Mouse (Mus musculus): ENCODE data around the gene Otop3. TPM values are rescaled to one million over a fixed set of nuclear protein-coding genes. Genes with fewer than 3 reads are reported as not detected.

Gene Otop3
- total and polyA plus RNA-seq, 2 experiments from 2014 or later = 1.8 to 3.7 TPM

GRCm38 (mm10) chr11:115374695-115375425 lies 40.3 kb downstream of the Otop3 start:
- 0 out of 2 replicates have a peak, but pooled peaks cover 10% of the 10 kb centered on the region for H3K4me1 ChIP-seq (ENCODE audit: insufficient read depth, low read length)
- peak overlapping the region; percentile 81 for H3K27ac ChIP-seq (ENCODE audit: low read depth, low read length)
- no peaks in the 10 kb centered on the region for H3K27me3 ChIP-seq (ENCODE audit: insufficient read depth, low read length)
- no peak for TF ChIP-seq CTCF (IDR thresholded peaks at IDR 0.05)
- ATAC-seq (ENCODE audit: low FRiP score) (no peak), DNase-seq (ENCODE audit: low spot score) (no peak)
- H3K9me3 ChIP-seq (ENCODE audit: low read length) = no peaks in the 10 kb centered on the region
- peak overlapping the region; percentile 68; the same call in 1 of the 2 replicates for H3K9ac ChIP-seq (replicated peaks; ENCODE audit: low read length, poor library complexity, severe bottlenecking)
- 68% methylated on average over 12 of the region's 12 CpGs for WGBS
- peak overlapping the region; percentile 73 for H3K4me2 ChIP-seq (ENCODE audit: low read depth, low read length, poor library complexity, severe bottlenecking)
- peak overlapping the region; percentile 39 for H3K4me3 ChIP-seq (ENCODE audit: low read depth, low read length)
- no peaks in the 10 kb centered on the region for H3K36me3 ChIP-seq (ENCODE audit: insufficient read depth, low read length)

DNA sequence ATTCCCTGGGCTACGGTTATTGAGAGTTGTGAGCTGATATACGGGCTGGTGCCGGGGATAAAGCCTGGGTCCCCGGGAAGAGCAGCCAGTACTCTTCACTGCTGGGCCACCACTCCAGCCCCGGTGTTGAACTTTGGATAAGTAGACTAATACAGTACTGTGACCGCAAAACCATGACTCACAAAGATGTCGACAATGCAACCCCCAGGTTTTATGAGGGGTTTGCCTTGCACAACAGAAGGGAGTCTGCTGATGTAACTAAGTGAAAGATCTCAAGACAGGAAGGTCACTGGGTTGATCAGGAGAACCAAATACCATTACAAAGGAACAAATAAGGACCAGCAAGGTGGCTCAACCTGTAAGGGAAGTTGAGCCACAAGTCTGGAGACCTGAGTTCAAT lies 42.2 kb downstream of the Otop3 start:
- no peak overlapping the region for H3K9ac ChIP-seq (replicated peaks; ENCODE audit: low read length, poor library complexity, severe bottlenecking)
- DNase-seq (ENCODE audit: low spot score) (no peak), ATAC-seq (ENCODE audit: low FRiP score) (no peak)
- 0 out of 2 replicates have a peak, but pooled peaks cover 10% of the 10 kb centered on the region for H3K4me1 ChIP-seq (ENCODE audit: insufficient read depth, low read length)
- no peak for TF ChIP-seq CTCF (IDR thresholded peaks at IDR 0.05)
- H3K4me3 ChIP-seq (ENCODE audit: low read depth, low read length) = no peak overlapping the region
- H3K4me2 ChIP-seq (ENCODE audit: low read depth, low read length, poor library complexity, severe bottlenecking) = no peak overlapping the region
- WGBS = 73% methylated on average over 7 of the region's 7 CpGs
- no peak overlapping the region for H3K27ac ChIP-seq (ENCODE audit: low read depth, low read length)
- no peaks in the 10 kb centered on the region for H3K27me3 ChIP-seq (ENCODE audit: insufficient read depth, low read length)
- no peaks in the 10 kb centered on the region for H3K9me3 ChIP-seq (ENCODE audit: low read length)
- no peaks in the 10 kb centered on the region for H3K36me3 ChIP-seq (ENCODE audit: insufficient read depth, low read length)

- no peak for TF ChIP-seq CTCF (IDR thresholded peaks at IDR 0.05)
- no peak overlapping the region for H3K27ac ChIP-seq (ENCODE audit: low read depth, low read length)
- WGBS = 86% methylated on average over 4 of the region's 4 CpGs
- H3K9ac ChIP-seq (replicated peaks; ENCODE audit: low read length, poor library complexity, severe bottlenecking) = no peak overlapping the region
- 0 out of 2 replicates have a peak, but pooled peaks cover 10% of the 10 kb centered on the region for H3K4me1 ChIP-seq (ENCODE audit: insufficient read depth, low read length)
- ATAC-seq (ENCODE audit: low FRiP score) (no peak), DNase-seq (ENCODE audit: low spot score) (no peak)
- no peaks in the 10 kb centered on the region for H3K9me3 ChIP-seq (ENCODE audit: low read length)
- H3K4me3 ChIP-seq (ENCODE audit: low read depth, low read length) = no peak overlapping the region
- no peaks in the 10 kb centered on the region for H3K36me3 ChIP-seq (ENCODE audit: insufficient read depth, low read length)
- H3K4me2 ChIP-seq (ENCODE audit: low read depth, low read length, poor library complexity, severe bottlenecking) = no peak overlapping the region
- H3K27me3 ChIP-seq (ENCODE audit: insufficient read depth, low read length) = no peaks in the 10 kb centered on the region
These were observed 42.7 kb downstream of the Otop3 start for GRCm38 (mm10) chr11:115377254-115377653.

- no peak overlapping the region for H3K9ac ChIP-seq (replicated peaks; ENCODE audit: low read length, poor library complexity, severe bottlenecking)
- no peak for TF ChIP-seq CTCF (IDR thresholded peaks at IDR 0.05)
- no peak for DNase-seq (ENCODE audit: low spot score)
- H3K4me1 ChIP-seq (ENCODE audit: insufficient read depth, low read length) = peaks cover 10% of the 10 kb centered on the region; the same call in 1 of the 2 replicates
- WGBS = 90% methylated on average over 7 of the region's 7 CpGs
- H3K4me3 ChIP-seq (ENCODE audit: low read depth, low read length) = no peak overlapping the region
- H3K36me3 ChIP-seq (ENCODE audit: insufficient read depth, low read length) = no peaks in the 10 kb centered on the region
- H3K27ac ChIP-seq (ENCODE audit: low read depth, low read length) = no peak overlapping the region
- H3K4me2 ChIP-seq (ENCODE audit: low read depth, low read length, poor library complexity, severe bottlenecking) = no peak overlapping the region
- ATAC-seq (ENCODE audit: low FRiP score) = no peak
- no peaks in the 10 kb centered on the region for H3K27me3 ChIP-seq (ENCODE audit: insufficient read depth, low read length)
- H3K9me3 ChIP-seq (ENCODE audit: low read length) = no peaks in the 10 kb centered on the region
These were observed 43.3 kb downstream of the Otop3 start for GRCm38 (mm10) chr11:115377854-115378253.

DNA sequence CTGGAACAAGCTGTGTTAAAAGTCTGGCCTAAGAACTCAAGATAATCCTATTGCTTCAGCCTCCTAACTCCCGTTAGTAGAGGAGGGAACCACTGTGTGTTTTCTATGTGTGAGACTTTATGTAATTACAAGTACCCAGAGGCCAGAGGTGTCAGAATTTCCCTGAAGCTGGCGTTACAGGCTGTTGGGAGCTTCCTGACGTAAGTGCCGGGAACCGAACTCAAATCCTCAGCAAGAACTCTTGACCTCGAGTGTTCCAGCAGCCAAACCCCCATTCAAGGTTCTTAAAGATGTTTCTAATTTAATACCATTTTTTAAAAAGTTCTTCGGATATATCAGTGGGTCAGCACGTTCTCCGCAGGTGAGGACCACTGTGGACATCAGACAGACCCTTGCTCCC lies 46.7 kb downstream of the Otop3 start:
- no peak for DNase-seq (ENCODE audit: low spot score)
- Histone ChIP-seq H3K4me1 (ENCODE audit: insufficient read depth, low read length) (peaks cover 17% of the 10 kb centered on the region), H3K27me3 (ENCODE audit: insufficient read depth, low read length) (no peaks in the 10 kb centered on the region), H3K36me3 (ENCODE audit: insufficient read depth, low read length) (no peaks in the 10 kb centered on the region), H3K9ac (replicated peaks; ENCODE audit: low read length, poor library complexity, severe bottlenecking) (no peak overlapping the region), H3K4me3 (ENCODE audit: low read depth, low read length) (peak overlapping the region; percentile 90; the same call in 1 of the 2 replicates), H3K27ac (ENCODE audit: low read depth, low read length) (no peak overlapping the region), H3K4me2 (ENCODE audit: low read depth, low read length, poor library complexity, severe bottlenecking) (peak overlapping the region; percentile 82), H3K9me3 (ENCODE audit: low read length) (no peaks in the 10 kb centered on the region)
- WGBS = 14% methylated on average over 9 of the region's 9 CpGs
- TF ChIP-seq CTCF (IDR thresholded peaks at IDR 0.05) = no peak
- no peak for ATAC-seq (ENCODE audit: low FRiP score)

DNA sequence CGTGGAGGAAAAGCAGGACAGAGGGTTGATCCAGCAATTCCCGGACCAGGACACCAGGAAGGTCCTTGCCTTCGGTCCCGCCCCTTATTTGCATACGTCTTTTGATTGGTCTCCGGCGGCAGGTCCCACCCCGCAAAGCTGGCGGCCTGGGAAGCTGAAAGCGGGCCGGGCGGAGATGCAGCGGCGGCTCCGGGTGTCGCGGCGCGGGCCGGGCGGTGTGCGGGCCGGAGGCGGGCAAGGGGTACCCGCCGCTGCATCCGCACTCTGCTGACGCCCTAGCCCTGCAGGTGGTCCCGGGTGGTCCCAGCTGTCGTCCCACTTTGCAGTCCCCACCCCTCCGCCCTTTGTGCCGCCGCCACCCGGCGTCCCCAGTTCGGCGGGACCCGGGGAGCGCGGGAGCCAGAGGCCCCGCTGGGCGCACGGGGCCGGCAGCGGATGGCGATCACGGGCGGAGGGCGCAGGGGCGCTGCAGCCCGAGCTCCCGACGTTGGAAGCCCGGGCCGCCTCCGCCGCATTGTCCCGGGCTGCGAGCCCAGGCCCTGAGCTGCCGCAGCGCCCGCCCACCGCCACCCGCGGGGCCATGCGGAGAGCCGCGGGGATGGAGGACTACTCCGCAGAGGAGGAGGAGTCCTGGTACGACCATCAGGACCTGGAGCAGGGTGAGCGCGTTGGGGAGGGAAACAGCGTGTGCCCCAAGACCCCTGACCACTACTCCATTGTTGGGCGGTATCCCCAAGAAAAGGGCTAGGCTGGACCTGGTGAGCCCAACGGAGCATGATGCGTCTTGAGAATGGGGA lies 47.4 kb downstream of the Otop3 start, which contains the start of gene Cdr2l:
Gene Cdr2l (plus strand): TSS at position 174 of the 797 bp plus-strand sequence.
- no peaks in the 10 kb centered on the region for H3K36me3 ChIP-seq (ENCODE audit: insufficient read depth, low read length)
- WGBS = under 1% methylated on average over 71 of the region's 76 CpGs
- DNase-seq (ENCODE audit: low spot score) = peak; percentile 93

More for the DNA sequence above, 47.4 kb downstream of the Otop3 start, which contains the start of gene Cdr2l:
- Histone ChIP-seq H3K4me2 (ENCODE audit: low read depth, low read length, poor library complexity, severe bottlenecking) (peak within 1 kb of the TSS; percentile 82), H3K4me1 (ENCODE audit: insufficient read depth, low read length) (peaks cover 17% of the 10 kb centered on the region), H3K27ac (ENCODE audit: low read depth, low read length) (peak within 1 kb of the TSS; percentile 95), H3K9me3 (ENCODE audit: low read length) (no peaks in the 10 kb centered on the region), H3K27me3 (ENCODE audit: insufficient read depth, low read length) (no peaks in the 10 kb centered on the region), H3K4me3 (ENCODE audit: low read depth, low read length) (peak within 1 kb of the TSS; percentile 90), H3K9ac (replicated peaks; ENCODE audit: low read length, poor library complexity, severe bottlenecking) (peak within 1 kb of the TSS; percentile 97)
- ATAC-seq (ENCODE audit: low FRiP score) = peak; percentile 86
- no peak for TF ChIP-seq CTCF (IDR thresholded peaks at IDR 0.05)
